Mouse (Mus musculus) intestine, postnatal 0 days (tissue): Measurements from ENCODE around the gene Gm38392. TPM values are rescaled to one million over a fixed set of nuclear protein-coding genes. Genes with fewer than 3 reads are reported as not detected.

Source experiments
- ATAC-seq: fragments of 200-750 bp; cut with Nextera tagmentation; 2 replicates; pipeline ENCODE4 v1.8.0; 2017; ENCODE audit warnings: mild to moderate bottlenecking, moderate TSS enrichment, moderate library complexity
- H3K27ac ChIP-seq: fragments of 300-500 bp; sonication (generic); 2 replicates; pipeline ENCODE4 v1.5.1; 2014; ENCODE audit warnings: mild to moderate bottlenecking, low read depth, low read length, moderate library complexity
- H3K27me3 ChIP-seq: fragments of 300-500 bp; sonication (generic); replicated peaks from 2 replicates; pipeline ENCODE4 v1.6.1; 2014; ENCODE audit warnings: low read length, mixed read lengths; ENCODE audit not compliant: control insufficient read depth, insufficient read depth
- H3K36me3 ChIP-seq: fragments of 300-500 bp; sonication (generic); 2 replicates; pipeline ENCODE4 v1.6.1; 2014; ENCODE audit warnings: mild to moderate bottlenecking, moderate library complexity; ENCODE audit not compliant: control insufficient read depth, insufficient read depth
- H3K4me1 ChIP-seq: fragments of 300-500 bp; sonication (generic); replicated peaks from 2 replicates; pipeline ENCODE4 v1.6.1; 2014; ENCODE audit warnings: antibody characterized with exemption, low read length, mixed read lengths; ENCODE audit not compliant: control insufficient read depth, insufficient read depth
- H3K4me2 ChIP-seq: fragments of 300-500 bp; sonication (generic); replicated peaks from 2 replicates; pipeline ENCODE4 v1.6.1; 2014; ENCODE audit warnings: low read depth, mild to moderate bottlenecking, moderate library complexity
- H3K4me3 ChIP-seq: fragments of 300-500 bp; sonication (generic); 2 replicates; pipeline ENCODE4 v1.5.1; 2014; ENCODE audit warnings: low read depth, low read length
- H3K9ac ChIP-seq: fragments of 300-500 bp; sonication (generic); 2 replicates; pipeline ENCODE4 v1.6.1; 2014; ENCODE audit warnings: mild to moderate bottlenecking, low read depth, low read length
- H3K9me3 ChIP-seq: fragments of 300-500 bp; sonication (generic); 2 replicates; pipeline ENCODE4 v1.6.1; 2016; ENCODE audit warnings: mixed run types; ENCODE audit not compliant: control insufficient read depth
- CTCF ChIP-seq: sonication (generic); IDR thresholded peaks from 2 replicates; pipeline ENCODE4 v1.5.1; 2016; ENCODE audit warnings: low read depth, mild to moderate bottlenecking, control low read depth, antibody characterized with exemption, moderate library complexity
- WGBS: fragments of 180-500 bp; shearing (Covaris S2); extraction: QIAGEN DNeasy Blood & Tissue Kit; methylation state at CpG from one replicate; pipeline ENCODE4 v1.1.7; 2014; 5-methylcytosine and 5-hydroxymethylcytosine counted together
- polyA plus RNA-seq: library from polyadenylated mRNA; unstranded; fragments of >200 nt; fragmentation: Nextera tagmentation; extraction: Ambion mirVana; gene quantifications from 2 replicates; pipeline ENCODE4 v1.2.1, GENCODE M21; 2015

The Gm38392 gene
- polyA plus RNA-seq, 1 experiment from 2014 or later: 0.13 TPM

DNA sequence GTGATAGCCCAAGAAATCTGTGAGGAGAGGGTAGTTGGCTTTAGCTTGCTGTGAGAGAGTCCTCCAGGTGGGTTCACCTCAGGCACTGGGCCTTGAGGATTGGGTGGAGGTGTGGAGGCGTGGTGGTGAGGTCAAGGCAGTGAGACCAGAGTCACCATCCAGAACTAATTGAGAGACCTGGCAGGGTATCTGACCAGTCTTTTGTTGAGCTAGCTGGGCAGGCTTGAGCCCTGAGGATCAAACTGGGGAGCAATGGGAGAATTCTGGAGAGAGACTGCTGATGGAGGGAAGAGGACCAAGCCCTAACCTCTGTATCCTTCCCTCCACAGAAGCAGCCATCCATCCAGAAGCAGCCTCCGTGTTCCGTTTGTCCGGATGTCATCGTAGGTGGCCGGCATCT lies 77.7 kb downstream of the Gm38392 start:
- Histone ChIP-seq H3K27me3 (peaks cover 98% of the 10 kb centered on the region), H3K4me1 (no peaks in the 10 kb centered on the region), H3K4me2 (no peak overlapping the region), H3K4me3 (no peak overlapping the region), H3K9me3 (no peaks in the 10 kb centered on the region), H3K27ac (no peak overlapping the region), H3K9ac (no peak overlapping the region), H3K36me3 (no peaks in the 10 kb centered on the region)
- ATAC-seq: no peak
- TF ChIP-seq CTCF: no peak
- under 1% methylated on average over 6 of the region's 6 CpGs for WGBS

GRCm38 (mm10) chr3:88208226-88208720 lies 78.7 kb downstream of the Gm38392 start:
- TF ChIP-seq CTCF: no peak
- Histone ChIP-seq H3K27me3 (peaks cover 98% of the 10 kb centered on the region), H3K36me3 (no peaks in the 10 kb centered on the region), H3K27ac (no peak overlapping the region), H3K9me3 (no peaks in the 10 kb centered on the region), H3K4me2 (no peak overlapping the region), H3K9ac (no peak overlapping the region), H3K4me1 (no peaks in the 10 kb centered on the region), H3K4me3 (no peak overlapping the region)
- WGBS: 15% methylated on average over 3 of the region's 3 CpGs
- ATAC-seq: no peak

GRCm38 (mm10) chr3:88207451-88208100 lies 79.4 kb downstream of the Gm38392 start:
- WGBS: 8% methylated on average over 15 of the region's 15 CpGs
- H3K4me3 ChIP-seq: no peak overlapping the region
- no peaks in the 10 kb centered on the region for H3K9me3 ChIP-seq
- H3K4me1 ChIP-seq: no peaks in the 10 kb centered on the region
- H3K36me3 ChIP-seq: no peaks in the 10 kb centered on the region
- peaks cover 100% of the 10 kb centered on the region for H3K27me3 ChIP-seq
- H3K4me2 ChIP-seq: no peak overlapping the region
- no peak overlapping the region for H3K27ac ChIP-seq
- no peak overlapping the region for H3K9ac ChIP-seq
- no peak for TF ChIP-seq CTCF
- no peak for ATAC-seq

DNA sequence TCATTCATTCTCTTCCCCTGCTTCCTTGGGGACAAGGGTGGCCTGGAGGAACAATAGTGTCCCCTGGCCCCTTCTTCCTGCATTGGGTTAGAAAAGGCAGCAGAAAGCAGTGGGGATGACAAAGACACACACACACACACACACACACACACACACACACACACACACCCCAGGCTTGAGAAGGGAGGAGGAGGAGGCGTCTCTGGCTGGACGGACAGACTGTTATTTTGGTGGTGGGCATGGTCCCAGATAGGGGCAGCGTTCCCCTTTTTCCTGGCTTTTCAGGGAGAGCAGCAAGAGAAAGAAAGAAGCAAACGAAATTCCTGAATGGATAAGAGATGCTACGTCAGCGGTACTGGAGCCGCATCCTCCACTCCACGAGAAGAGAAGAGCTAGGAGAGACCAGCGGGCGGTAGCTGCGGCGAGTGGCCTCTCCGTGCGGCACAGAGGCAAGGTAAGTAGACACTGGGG lies 80.1 kb downstream of the Gm38392 start:
- H3K27me3 ChIP-seq: peaks cover 100% of the 10 kb centered on the region
- no peaks in the 10 kb centered on the region for H3K4me1 ChIP-seq
- H3K9ac ChIP-seq: no peak overlapping the region
- no peak overlapping the region for H3K27ac ChIP-seq
- ATAC-seq: no peak
- H3K36me3 ChIP-seq: no peaks in the 10 kb centered on the region
- H3K9me3 ChIP-seq: no peaks in the 10 kb centered on the region
- TF ChIP-seq CTCF: no peak
- H3K4me3 ChIP-seq: no peak overlapping the region
- no peak overlapping the region for H3K4me2 ChIP-seq
- WGBS: 1% methylated on average over 14 of the region's 14 CpGs

- ATAC-seq: no peak
- no peaks in the 10 kb centered on the region for H3K9me3 ChIP-seq
- H3K4me2 ChIP-seq: no peak overlapping the region
- no peak overlapping the region for H3K27ac ChIP-seq
- peaks cover 100% of the 10 kb centered on the region for H3K27me3 ChIP-seq
- no peak overlapping the region for H3K9ac ChIP-seq
- no peaks in the 10 kb centered on the region for H3K4me1 ChIP-seq
- H3K36me3 ChIP-seq: no peaks in the 10 kb centered on the region
- no peak for TF ChIP-seq CTCF
- 6% methylated on average over 3 of the region's 3 CpGs for WGBS
- H3K4me3 ChIP-seq: no peak overlapping the region
Measured at GRCm38 (mm10) chr3:88206500-88206899, 80.5 kb downstream of the Gm38392 start.

GRCm38 (mm10) chr3:88205563-88206491 lies 81.2 kb downstream of the Gm38392 start:
- ATAC-seq: no peak
- no peak for TF ChIP-seq CTCF
- Histone ChIP-seq H3K27ac (no peak overlapping the region), H3K4me2 (no peak overlapping the region), H3K9ac (no peak overlapping the region), H3K4me1 (peaks cover 2% of the 10 kb centered on the region; the same call in 1 of the 2 replicates), H3K4me3 (no peak overlapping the region), H3K9me3 (no peaks in the 10 kb centered on the region), H3K36me3 (no peaks in the 10 kb centered on the region), H3K27me3 (peaks cover 100% of the 10 kb centered on the region)
- WGBS: 6% methylated on average over 8 of the region's 8 CpGs
